Comparison of ENCODE assay signal across 8 mouse cellular contexts in the genomic region with DNA sequence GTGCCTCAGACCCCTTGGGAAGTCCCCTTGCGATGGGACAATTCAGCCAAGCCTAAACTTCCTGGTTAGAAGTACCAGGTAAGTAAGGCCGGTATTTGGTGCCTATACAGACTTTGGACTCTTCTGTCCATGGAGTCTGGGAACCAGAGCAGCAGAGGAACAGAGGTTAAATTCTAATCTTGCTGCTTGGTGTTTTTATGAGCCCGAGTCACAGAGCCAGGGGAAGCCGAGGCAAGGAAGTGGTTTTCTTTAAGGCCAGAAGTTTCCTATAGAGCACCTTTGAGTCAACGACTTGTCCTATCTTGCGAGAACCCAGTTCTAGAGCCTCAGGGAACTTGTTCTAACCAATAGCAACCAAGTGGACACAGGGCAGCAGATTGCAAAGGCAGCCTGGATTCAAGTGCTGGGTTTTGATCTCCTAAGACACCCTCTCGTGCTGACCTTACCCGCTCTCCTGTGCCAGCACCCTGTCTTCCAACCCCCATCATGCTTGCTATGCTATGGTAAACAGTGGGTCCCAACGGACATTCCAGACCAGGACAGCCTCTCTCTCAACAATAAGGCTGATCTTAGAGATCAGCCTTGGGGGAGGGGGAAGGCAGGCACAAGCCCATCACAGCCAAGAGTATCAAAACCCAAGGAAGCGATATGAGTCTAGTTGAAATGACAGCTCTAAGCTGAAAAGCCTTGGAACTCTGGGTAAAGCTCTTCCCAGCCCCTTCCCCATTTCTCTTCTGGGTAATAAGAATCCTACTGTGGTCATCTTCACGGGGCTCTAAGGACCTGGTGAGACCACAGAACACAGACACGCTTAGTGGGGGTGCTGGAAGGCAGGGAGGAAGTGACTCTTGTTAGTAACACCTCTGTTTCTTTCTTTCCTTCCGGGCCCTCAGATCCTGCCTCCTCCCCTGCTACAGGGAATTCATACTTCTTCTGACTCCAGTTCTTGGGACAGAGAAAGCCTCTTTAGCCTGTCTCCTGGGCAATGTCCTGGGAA. TPM values are rescaled to one million over a fixed set of nuclear protein-coding genes. Genes with fewer than 3 reads are reported as not detected.
DNase-seq lines count a peak whose midpoint lies in the region; ATAC-seq and TF ChIP-seq lines count a peak whose summit lies in the region.
"Had no signal": no experiment of that assay in that cellular context is flagged by ENCODE, and none has a peak within 500 bp of the region (broad histone marks: within the 10 kb centered on the region; RNA-seq: fewer than 3 reads in every experiment).

No protein-coding gene starts in this region.

- TF ChIP-seq POLR2A in lung, adult 2 months (IDR thresholded peaks at IDR 0.05; ENCODE audit: borderline replicate concordance, extremely low read depth, low read depth, low read length), result no peak; the same call in 1 of the 2 replicates

- TF ChIP-seq CTCF in lung, adult 2 months (IDR thresholded peaks at IDR 0.05; ENCODE audit: insufficient read depth, low read length), result no peak

- H3K36me3 ChIP-seq in liver, embryonic 12.5 days, result no peaks in the 10 kb centered on the region
- H3K36me3 ChIP-seq in liver, embryonic 11.5 days (ENCODE audit: control insufficient read depth, insufficient read depth, low read length), result no peaks in the 10 kb centered on the region
- H3K36me3 ChIP-seq in hindbrain, embryonic 13.5 days, result no peaks in the 10 kb centered on the region

- H3K4me1 ChIP-seq in liver, embryonic 12.5 days, result peaks cover 7% of the 10 kb centered on the region; the same call in 1 of the 2 replicates
- no peaks in the 10 kb centered on the region for H3K4me1 ChIP-seq in liver, embryonic 11.5 days (replicated peaks; ENCODE audit: control insufficient read depth, insufficient read depth, low read length)
- H3K4me1 ChIP-seq in hindbrain, embryonic 13.5 days (replicated peaks), result peaks cover 67% of the 10 kb centered on the region
- H3K4me1 ChIP-seq in lung, adult 2 months (ENCODE audit: control insufficient read depth, insufficient read depth, low read length), result peaks cover 27% of the 10 kb centered on the region

- WGBS in liver, embryonic 12.5 days (ENCODE audit: insufficient replicate concordance), result 25% methylated on average over 13 of the region's 13 CpGs
- WGBS in liver, embryonic 11.5 days, result 33% methylated on average over 13 of the region's 13 CpGs
- 63% methylated on average over 13 of the region's 13 CpGs for WGBS in hindbrain, embryonic 13.5 days
- WGBS in lung, adult 2 months, result 35% methylated on average over 13 of the region's 13 CpGs

- H3K27me3 ChIP-seq in liver, embryonic 12.5 days (replicated peaks), result peaks cover 68% of the 10 kb centered on the region
- peaks cover 58% of the 10 kb centered on the region for H3K27me3 ChIP-seq in liver, embryonic 11.5 days (replicated peaks; ENCODE audit: control insufficient read depth, insufficient read depth, low read length)
- H3K27me3 ChIP-seq in hindbrain, embryonic 13.5 days, result peaks cover 45% of the 10 kb centered on the region

- no peak overlapping the region for H3K4me3 ChIP-seq in liver, embryonic 12.5 days
- H3K4me3 ChIP-seq in liver, embryonic 11.5 days (ENCODE audit: low read depth, low read length), result no peak overlapping the region
- H3K4me3 ChIP-seq in hindbrain, embryonic 13.5 days, result 0 out of 2 replicates have a peak overlapping the region, but pooled peaks have one; percentile 62
- H3K4me3 ChIP-seq in lung, adult 2 months (replicated peaks; ENCODE audit: extremely low read depth, low read depth, low read length), result peak overlapping the region; percentile 33
- H3K4me3 ChIP-seq: erythroblast, embryonic 14.5 days had no signal

- no peak overlapping the region for H3K27ac ChIP-seq in liver, embryonic 12.5 days
- no peak overlapping the region for H3K27ac ChIP-seq in liver, embryonic 11.5 days (ENCODE audit: low read depth, low read length)
- no peak overlapping the region for H3K27ac ChIP-seq in hindbrain, embryonic 13.5 days

- H3K4me2 ChIP-seq in liver, embryonic 12.5 days, result 0 out of 2 replicates have a peak overlapping the region, but pooled peaks have one; percentile 65
- no peak overlapping the region for H3K4me2 ChIP-seq in liver, embryonic 11.5 days
- peak overlapping the region; percentile 99 for H3K4me2 ChIP-seq in hindbrain, embryonic 13.5 days

- no peak for DNase-seq in liver, embryonic 11.5 days (ENCODE audit: low spot score)
- DNase-seq in lung, adult 2 months, result no peak
- DNase-seq in thymus, postnatal 25 days, result peak; percentile 71
- DNase-seq in right cerebral cortex, postnatal 4 days, result no peak
- DNase-seq in frontal cortex, postnatal 25 days (ENCODE audit: low spot score in 2 of 2), result no peak

- no peaks in the 10 kb centered on the region for H3K9me3 ChIP-seq in liver, embryonic 12.5 days (replicated peaks)
- H3K9me3 ChIP-seq in liver, embryonic 11.5 days (ENCODE audit: control insufficient read depth, low read length), result no peaks in the 10 kb centered on the region
- no peaks in the 10 kb centered on the region for H3K9me3 ChIP-seq in hindbrain, embryonic 13.5 days

- H3K9ac ChIP-seq in liver, embryonic 12.5 days, result no peak overlapping the region
- H3K9ac ChIP-seq in liver, embryonic 11.5 days (ENCODE audit: low read depth, low read length), result no peak overlapping the region
- H3K9ac ChIP-seq in hindbrain, embryonic 13.5 days, result 0 out of 2 replicates have a peak overlapping the region, but pooled peaks have one; percentile 82

- no peak for ATAC-seq in liver, embryonic 12.5 days
- ATAC-seq in liver, embryonic 11.5 days (replicated peaks; ENCODE audit: low FRiP score), result no peak
- no peak for ATAC-seq in hindbrain, embryonic 13.5 days (ENCODE audit: low FRiP score)

RNA-seq across cellular contexts. Expression of a gene that starts 4.3 kb away (rescaled TPM):
- polyA plus RNA-seq in liver, embryonic 12.5 days (2016; fragmentation: Nextera tagmentation; extraction: Ambion mirVana), result 1.9 and 2.0 TPM in 2 replicates
- polyA plus RNA-seq in liver, embryonic 11.5 days (2014; fragmentation: Nextera tagmentation; extraction: Ambion mirVana), result 4.4 and 5.2 TPM in 2 replicates
- polyA plus RNA-seq in hindbrain, embryonic 13.5 days (2015; fragmentation: Nextera tagmentation; extraction: Ambion mirVana), result 8.0 and 8.5 TPM in 2 replicates
- polyA plus RNA-seq in lung, adult 2 months (2012; rRNA removed), result 31.6 and 43.5 TPM in 2 replicates

RNA-seq across cellular contexts. Expression of a gene that starts 44.8 kb away (rescaled TPM):
- 12.5 and 13.3 TPM in 2 replicates for polyA plus RNA-seq in liver, embryonic 12.5 days (2016; fragmentation: Nextera tagmentation; extraction: Ambion mirVana)
- polyA plus RNA-seq in liver, embryonic 11.5 days (2014; fragmentation: Nextera tagmentation; extraction: Ambion mirVana), result 14.2 and 15.8 TPM in 2 replicates
- polyA plus RNA-seq in hindbrain, embryonic 13.5 days (2015; fragmentation: Nextera tagmentation; extraction: Ambion mirVana), result 12.4 and 12.6 TPM in 2 replicates
- polyA plus RNA-seq in lung, adult 2 months (2012; rRNA removed), result 8.1 and 9.0 TPM in 2 replicates

RNA-seq across cellular contexts. Expression of a gene that starts 58.9 kb away (rescaled TPM):
- not detected in 2 replicates for polyA plus RNA-seq in liver, embryonic 12.5 days (2016; fragmentation: Nextera tagmentation; extraction: Ambion mirVana)
- 0.05 and 0.06 TPM in 2 replicates for polyA plus RNA-seq in liver, embryonic 11.5 days (2014; fragmentation: Nextera tagmentation; extraction: Ambion mirVana)
- polyA plus RNA-seq in hindbrain, embryonic 13.5 days (2015; fragmentation: Nextera tagmentation; extraction: Ambion mirVana), result 6.6 and 8.1 TPM in 2 replicates
- not detected in 2 replicates for polyA plus RNA-seq in lung, adult 2 months (2012; rRNA removed)
- polyA plus RNA-seq: erythroblast, embryonic 14.5 days had no signal

Comparison
In these comparisons a context has a peak if more than half of its experiments do, and no peak if none do; other contexts are left out.
1. H3K4me3 ChIP-seq: peak in hindbrain, embryonic 13.5 days (single experiment) and lung, adult 2 months (single experiment); none in liver, embryonic 12.5 days (single experiment) and liver, embryonic 11.5 days (single experiment).